In genomic region chr3:51998511-51999399, GRCm38 (mm10) we compare ENCODE assay signal across 12 mouse cellular contexts.
A peak's percentile ranks its signal among the peaks of the same experiment; 100 is the strongest.
DNase-seq lines count a peak whose midpoint lies in the region; ATAC-seq and TF ChIP-seq lines count a peak whose summit lies in the region.
"Had no signal": no experiment of that assay in that cellular context is flagged by ENCODE, and none has a peak within 500 bp of the region (broad histone marks: within the 10 kb centered on the region; RNA-seq: fewer than 3 reads in every experiment).

No protein-coding gene starts in this region.

- no peak overlapping the region for H3K27ac ChIP-seq in kidney, postnatal 0 days
- H3K27ac ChIP-seq in midbrain, postnatal 0 days (ENCODE audit: low read depth, low read length): 0 out of 2 replicates have a peak overlapping the region, but pooled peaks have one; percentile 38
- H3K27ac ChIP-seq: embryonic facial prominence, embryonic 13.5 days had no signal

- no peaks in the 10 kb centered on the region for H3K27me3 ChIP-seq in kidney, postnatal 0 days (ENCODE audit: insufficient read depth, low read length)
- no peaks in the 10 kb centered on the region for H3K27me3 ChIP-seq in midbrain, postnatal 0 days (ENCODE audit: insufficient read depth, low read length)
- H3K27me3 ChIP-seq: embryonic facial prominence, embryonic 13.5 days had no signal

- no peak for TF ChIP-seq CTCF in kidney, postnatal 0 days (IDR thresholded peaks at IDR 0.05; ENCODE audit: low read depth)
- TF ChIP-seq CTCF in midbrain, postnatal 0 days (IDR thresholded peaks at IDR 0.05): no peak

- 63% methylated on average over 21 of the region's 21 CpGs for WGBS in kidney, postnatal 0 days
- 67% methylated on average over 21 of the region's 21 CpGs for WGBS in midbrain, postnatal 0 days

- H3K4me2 ChIP-seq in kidney, postnatal 0 days (ENCODE audit: low read length): no peak overlapping the region
- no peak overlapping the region for H3K4me2 ChIP-seq in midbrain, postnatal 0 days (ENCODE audit: low read depth, low read length, poor library complexity, severe bottlenecking)
- H3K4me2 ChIP-seq: embryonic facial prominence, embryonic 13.5 days had no signal

- H3K4me3 ChIP-seq in kidney, postnatal 0 days (replicated peaks; ENCODE audit: low read depth, low read length): no peak overlapping the region
- no peak overlapping the region for H3K4me3 ChIP-seq in midbrain, postnatal 0 days (ENCODE audit: low read depth, low read length)
- H3K4me3 ChIP-seq: embryonic facial prominence, embryonic 13.5 days had no signal

- no peaks in the 10 kb centered on the region for H3K9me3 ChIP-seq in kidney, postnatal 0 days (replicated peaks; ENCODE audit: low read length)
- H3K9me3 ChIP-seq in midbrain, postnatal 0 days (ENCODE audit: low read length): no peaks in the 10 kb centered on the region
- H3K9me3 ChIP-seq: embryonic facial prominence, embryonic 13.5 days had no signal

- ATAC-seq in kidney, postnatal 0 days (replicated peaks; ENCODE audit: low FRiP score, low read depth): no peak
- ATAC-seq in midbrain, postnatal 0 days (ENCODE audit: low FRiP score): no peak

- no peaks in the 10 kb centered on the region for H3K4me1 ChIP-seq in kidney, postnatal 0 days (replicated peaks; ENCODE audit: insufficient read depth, low read length)
- peaks cover 4% of the 10 kb centered on the region; the same call in 1 of the 2 replicates for H3K4me1 ChIP-seq in midbrain, postnatal 0 days (ENCODE audit: insufficient read depth, low read length)

- DNase-seq in kidney, postnatal 0 days (ENCODE audit: low spot score): peak; percentile 12
- DNase-seq in kidney, postnatal 36 days: no peak
- DNase-seq in c-Kit-positive CD71-positive TER-119-negative erythroid progenitor cells, embryonic 14.5 days (ENCODE audit: low read depth): peak; percentile 27
- DNase-seq in liver: peak; percentile 31
- DNase-seq in midbrain, postnatal 0 days (ENCODE audit: low spot score): no peak
- no peak for DNase-seq in layer of hippocampus, postnatal 25 days (ENCODE audit: extremely low spot score in 1 of 2, low spot score in 1 of 2)
- no peak for DNase-seq in left cerebral cortex, adult 9 months (ENCODE audit: low spot score in 2 of 2)
- DNase-seq in thymus, postnatal 0 days (ENCODE audit: low spot score): no peak
- DNase-seq: cerebellum, adult 18-20 months; kidney, adult 18-20 months; layer of hippocampus, postnatal 36 days had no signal

- H3K36me3 ChIP-seq in kidney, postnatal 0 days (ENCODE audit: insufficient read depth, low read length): no peaks in the 10 kb centered on the region
- H3K36me3 ChIP-seq in midbrain, postnatal 0 days (ENCODE audit: insufficient read depth, low read length): no peaks in the 10 kb centered on the region
- H3K36me3 ChIP-seq: embryonic facial prominence, embryonic 13.5 days had no signal

- H3K9ac ChIP-seq in kidney, postnatal 0 days (ENCODE audit: low read depth, low read length): no peak overlapping the region
- no peak overlapping the region for H3K9ac ChIP-seq in midbrain, postnatal 0 days (replicated peaks; ENCODE audit: low read length, poor library complexity, severe bottlenecking)
- H3K9ac ChIP-seq: embryonic facial prominence, embryonic 13.5 days had no signal

Comparison
In these comparisons a context has a peak if more than half of its experiments do, and no peak if none do; other contexts are left out.
1. DNase-seq: peak in kidney, postnatal 0 days (single experiment), c-Kit-positive CD71-positive TER-119-negative erythroid progenitor cells, embryonic 14.5 days (single experiment) and liver (single experiment); none in kidney, postnatal 36 days (0 of 2), midbrain, postnatal 0 days (single experiment), layer of hippocampus, postnatal 25 days (0 of 2), left cerebral cortex, adult 9 months (0 of 2) and thymus, postnatal 0 days (single experiment).